Mouse (Mus musculus): ENCODE measurements around the gene Gpr183.

The Gpr183 gene

DNA sequence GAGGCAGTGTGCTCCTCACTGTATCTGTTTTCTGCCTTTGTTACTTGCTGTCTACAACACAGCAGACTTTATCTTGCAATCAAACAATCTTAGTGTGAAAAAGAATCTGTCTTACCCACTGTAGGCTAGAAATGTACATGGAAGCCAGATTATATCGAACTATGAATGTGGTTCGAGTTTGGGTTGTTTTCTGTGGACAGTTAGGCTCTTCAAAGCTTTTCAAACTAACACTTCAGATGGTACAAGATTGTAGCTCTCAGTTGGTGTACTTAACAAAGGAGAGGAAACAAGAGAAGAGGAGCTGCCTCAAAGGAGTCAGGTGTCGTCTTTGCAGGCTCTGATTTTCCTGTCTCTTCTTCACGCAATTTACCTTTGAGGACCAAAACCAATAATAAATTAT lies 22.7 kb upstream of the Gpr183 start:
- no peak for DNase-seq (ENCODE audit: low spot score in 2 of 2)

DNA sequence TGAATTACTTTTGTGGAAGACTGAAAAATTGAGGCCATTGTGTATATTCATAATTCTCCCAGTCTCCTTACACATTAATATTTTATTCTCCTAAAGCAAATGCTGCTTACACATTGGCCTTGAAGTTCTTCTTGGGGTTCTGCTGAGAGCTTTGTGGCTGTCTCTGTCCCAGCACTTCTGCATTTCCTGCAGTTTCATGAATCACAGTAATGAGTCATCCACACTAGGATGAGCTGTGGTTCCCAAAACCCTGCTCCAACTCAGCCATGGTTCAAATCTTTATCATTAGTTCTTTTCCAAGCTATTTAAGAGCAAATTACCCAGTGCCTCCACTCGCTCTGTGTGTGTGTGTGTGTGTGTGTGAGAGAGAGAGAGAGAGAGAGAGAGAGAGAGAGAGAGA lies 22.3 kb upstream of the Gpr183 start:
- DNase-seq (ENCODE audit: low spot score in 2 of 2): no peak

DNA sequence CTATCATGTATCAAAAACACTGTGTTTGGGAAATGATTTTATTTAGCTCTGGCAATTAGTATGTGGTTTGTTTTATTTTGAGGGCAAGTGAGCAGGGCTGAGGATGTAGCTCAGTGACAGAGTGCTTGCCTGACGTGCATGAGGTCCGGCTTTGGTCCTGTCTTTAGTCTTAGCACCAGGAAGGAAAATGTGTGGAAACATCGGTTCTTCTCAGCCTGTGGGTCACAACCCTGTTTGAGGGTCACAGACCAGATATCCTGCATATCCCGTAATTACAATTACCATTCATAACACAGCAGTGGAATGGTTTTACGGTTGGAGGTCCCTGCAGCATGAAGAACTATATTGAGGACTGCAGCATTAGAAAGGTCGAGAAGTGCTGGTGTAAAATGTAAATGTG lies 21.0 kb upstream of the Gpr183 start:
- no peak for DNase-seq (ENCODE audit: low spot score in 2 of 2)

DNA sequence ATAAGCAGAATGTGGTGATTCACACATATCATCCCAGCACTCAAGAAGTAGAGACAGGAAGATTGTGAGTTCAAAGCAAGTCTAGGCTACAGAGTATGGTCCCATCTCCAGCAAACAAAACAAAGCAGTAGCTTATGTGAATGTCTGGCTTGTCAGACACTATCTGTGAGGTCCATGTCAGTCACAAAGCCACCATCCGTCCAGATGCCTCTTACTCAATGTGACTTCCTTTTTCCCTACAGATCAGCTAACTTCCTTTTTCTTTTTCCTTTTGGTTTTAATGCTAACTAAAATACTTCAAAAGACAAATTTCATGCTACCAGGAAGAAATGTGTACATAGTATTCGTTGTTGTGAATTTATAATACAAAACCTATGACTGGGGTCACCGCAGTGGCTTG lies 20.5 kb upstream of the Gpr183 start:
- DNase-seq (ENCODE audit: low spot score in 2 of 2): no peak

- DNase-seq (ENCODE audit: low spot score in 2 of 2): no peak
These were observed 18.3 kb upstream of the Gpr183 start for GRCm38 (mm10) chr14:121983009-121983933.

DNA sequence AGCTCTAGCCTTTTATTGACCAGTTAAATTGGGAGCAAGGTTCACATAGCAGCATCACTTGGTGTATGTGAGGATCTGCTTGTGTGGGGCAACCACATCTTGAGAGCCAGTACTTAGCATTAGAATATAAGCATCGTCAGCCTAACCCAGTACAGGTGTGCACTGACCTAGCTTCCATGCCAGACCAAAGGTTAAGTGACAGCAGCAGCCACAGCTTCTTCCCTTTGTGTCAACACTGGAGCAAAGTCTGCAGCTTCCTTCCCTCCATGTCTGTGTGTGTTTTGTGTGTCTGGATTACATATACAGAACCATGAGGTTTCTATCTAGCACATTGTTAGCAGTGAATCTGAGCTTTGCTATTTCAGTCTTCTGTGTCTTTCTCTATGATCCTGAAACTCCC lies 16.5 kb upstream of the Gpr183 start:
- no peak for DNase-seq (ENCODE audit: low spot score in 2 of 2)

DNA sequence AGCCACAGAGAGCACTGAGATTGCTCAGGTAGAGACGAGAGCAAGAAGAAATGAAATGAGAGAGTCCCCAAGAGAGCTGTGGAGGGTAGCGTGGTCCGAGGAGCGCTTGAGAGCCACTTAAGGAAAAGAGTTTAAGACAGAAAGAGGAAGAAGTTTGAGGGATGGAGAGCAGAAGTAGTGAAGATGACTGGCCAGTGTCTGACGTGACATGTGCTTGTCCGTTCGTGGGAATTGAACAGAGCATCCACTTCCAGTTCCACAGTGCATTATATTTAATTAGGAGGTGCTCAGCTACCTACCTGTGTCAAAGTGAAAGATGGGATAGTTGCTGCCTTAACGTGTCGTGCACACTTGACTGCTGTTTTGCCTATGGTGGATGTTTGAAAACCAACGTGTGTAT lies 8.1 kb upstream of the Gpr183 start:
- DNase-seq (ENCODE audit: low spot score in 2 of 2): no peak

DNA sequence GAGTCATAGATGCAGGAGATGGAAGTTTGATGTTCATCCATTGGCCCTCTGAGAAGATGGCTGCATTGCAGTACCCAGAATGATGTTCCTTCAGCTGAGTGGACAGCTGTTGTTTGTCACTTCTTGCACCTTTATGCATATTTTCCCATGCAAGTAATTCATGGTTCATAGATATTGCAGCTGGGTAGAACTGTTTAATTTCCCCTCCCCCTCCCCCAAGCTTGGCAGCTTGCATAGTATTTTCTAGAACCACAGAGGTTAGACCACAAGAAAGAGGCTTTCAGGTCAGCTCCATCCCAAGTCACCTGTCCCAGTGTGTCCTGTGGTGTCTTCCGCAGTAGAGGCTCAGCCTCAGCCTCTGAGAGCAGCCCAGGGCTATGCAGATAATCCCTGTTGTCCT lies 5.4 kb upstream of the Gpr183 start:
- no peak for DNase-seq (ENCODE audit: low spot score in 2 of 2)

GRCm38 (mm10) chr14:121967095-121967494 lies 2.1 kb upstream of the Gpr183 start:
- DNase-seq (ENCODE audit: low spot score in 2 of 2): no peak

DNA sequence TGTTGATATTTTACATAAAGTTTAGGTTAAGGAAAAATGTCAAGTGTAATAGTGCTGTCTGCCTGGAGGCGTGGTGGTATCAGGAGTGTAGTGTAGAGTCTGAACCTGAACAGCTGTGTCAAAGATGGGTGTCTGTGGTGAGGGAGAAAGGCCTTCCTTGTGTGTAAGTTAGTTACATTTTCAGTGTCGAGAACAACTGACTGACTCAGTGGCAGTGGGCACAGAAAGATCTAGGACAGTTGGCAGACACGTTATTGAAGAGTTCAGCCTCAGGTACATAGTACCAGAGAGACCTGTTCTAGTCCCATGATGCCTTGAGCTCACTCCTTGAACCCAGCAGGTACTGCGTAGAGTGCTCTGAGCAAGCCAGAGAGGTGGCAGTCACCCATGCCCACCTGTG lies 466 bp upstream of the Gpr183 start:
- no peak for DNase-seq (ENCODE audit: low spot score in 2 of 2)

GRCm38 (mm10) chr14:121963942-121964335 lies 1.1 kb downstream of the Gpr183 start:
- no peak for DNase-seq (ENCODE audit: low spot score in 2 of 2)

GRCm38 (mm10) chr14:121963251-121963941 lies 1.6 kb downstream of the Gpr183 start:
- no peak for DNase-seq (ENCODE audit: low spot score in 2 of 2)

- DNase-seq (ENCODE audit: low spot score in 2 of 2): no peak
These were observed 2.7 kb downstream of the Gpr183 start for GRCm38 (mm10) chr14:121962128-121962890.

DNA sequence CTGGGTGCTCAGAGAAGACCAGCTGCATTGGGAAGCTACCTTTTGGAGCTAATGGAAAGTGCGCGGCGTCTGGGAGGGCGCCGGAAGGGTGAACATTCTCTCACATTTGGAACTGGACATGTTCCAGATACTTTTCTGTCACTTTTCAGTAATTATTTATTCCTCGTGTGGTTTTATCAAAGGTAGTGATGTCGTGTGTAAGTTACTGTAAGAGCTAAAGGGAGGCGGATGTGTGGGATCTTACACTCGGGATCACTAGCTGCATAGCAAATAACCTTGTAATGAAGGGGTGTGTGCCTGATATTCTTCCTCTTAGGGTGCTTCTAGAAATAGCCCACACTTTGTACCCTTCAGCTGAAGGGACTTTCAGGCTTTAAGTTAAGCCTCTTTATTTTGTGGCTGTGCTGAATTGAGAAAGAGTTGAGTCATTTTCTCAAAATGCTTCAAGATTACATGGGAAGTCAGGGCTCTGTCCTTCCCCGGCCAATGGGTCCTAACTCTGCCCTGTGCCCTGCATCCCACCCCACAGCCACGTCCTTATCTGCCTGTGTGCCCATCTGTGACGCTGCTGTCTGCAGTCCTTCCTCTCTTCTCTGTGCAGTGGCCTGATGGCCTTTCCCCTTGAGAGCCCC lies 3.4 kb downstream of the Gpr183 start:
- DNase-seq (ENCODE audit: low spot score in 2 of 2): no peak

- DNase-seq (ENCODE audit: low spot score in 2 of 2): no peak
These were observed 4.0 kb downstream of the Gpr183 start for GRCm38 (mm10) chr14:121960997-121961396.

GRCm38 (mm10) chr14:121960531-121960930 lies 4.5 kb downstream of the Gpr183 start:
- DNase-seq (ENCODE audit: low spot score in 2 of 2): no peak

GRCm38 (mm10) chr14:121960031-121960430 lies 5.0 kb downstream of the Gpr183 start:
- DNase-seq (ENCODE audit: low spot score in 2 of 2): no peak

DNA sequence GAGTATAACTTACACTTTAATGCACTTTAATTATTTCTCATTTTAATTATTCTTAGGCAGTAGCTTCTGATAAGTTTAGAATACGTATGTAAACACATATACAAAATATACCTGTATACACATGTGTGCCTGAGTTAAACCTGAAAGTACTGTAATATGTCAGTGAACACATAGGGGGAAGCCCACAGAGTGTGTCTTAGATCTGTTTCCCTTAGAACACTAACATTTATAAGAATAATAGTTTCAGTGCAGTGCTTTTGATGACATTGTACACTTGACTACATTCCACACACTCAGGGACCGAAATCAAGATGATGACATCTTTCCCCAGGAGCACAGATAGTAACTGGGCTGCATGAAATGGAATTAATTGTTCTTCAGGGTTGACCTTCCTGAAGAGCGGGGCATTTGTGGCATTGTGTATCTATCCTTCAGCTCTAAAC lies 5.4 kb downstream of the Gpr183 start:
- DNase-seq (ENCODE audit: low spot score in 2 of 2): no peak

DNA sequence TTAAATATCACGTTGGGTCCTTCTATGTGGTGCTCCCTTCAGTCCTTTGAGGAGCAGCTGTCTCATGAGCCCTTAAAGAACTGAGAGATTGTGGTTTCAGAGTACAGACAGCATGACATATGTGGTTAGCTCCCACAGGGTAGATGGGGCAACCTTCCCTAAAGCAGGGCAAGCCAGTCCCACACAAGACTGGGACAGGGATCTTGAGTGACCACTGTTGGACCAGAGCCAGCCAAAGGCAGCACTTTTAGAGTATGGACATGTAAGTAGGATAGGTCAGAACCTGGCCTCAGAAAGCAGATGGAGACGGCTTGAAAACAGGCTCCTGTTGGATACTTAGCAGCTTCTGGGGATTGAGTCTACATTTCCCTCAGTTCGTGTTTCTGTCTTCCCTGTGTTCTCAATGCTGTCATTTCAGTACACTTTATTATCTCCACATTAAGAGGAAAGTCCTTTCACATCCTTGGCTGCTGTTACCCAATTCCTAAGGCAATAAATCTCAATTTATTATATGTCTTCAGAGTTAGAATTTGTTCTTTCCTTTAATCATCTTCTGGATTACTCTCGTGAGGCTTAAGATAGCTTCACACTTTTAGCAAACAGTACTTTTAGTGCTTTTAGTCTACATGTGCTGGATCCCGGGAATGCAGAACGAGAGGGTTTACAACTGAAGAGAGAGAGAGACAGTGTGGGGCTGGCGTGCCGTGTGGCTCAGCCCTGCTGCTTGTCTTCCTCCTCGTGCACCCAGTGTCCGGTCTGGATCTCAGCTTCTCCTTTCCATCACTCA lies 6.1 kb downstream of the Gpr183 start:
- no peak for DNase-seq (ENCODE audit: low spot score in 2 of 2)

- DNase-seq (ENCODE audit: low spot score in 2 of 2): no peak
These were observed 6.8 kb downstream of the Gpr183 start for GRCm38 (mm10) chr14:121958041-121958750.
